Mouse (Mus musculus): ENCODE data around the gene Olfr352. TPM values are rescaled to one million over a fixed set of nuclear protein-coding genes. Genes with fewer than 3 reads are reported as not detected.

Olfr352 gene
- total RNA-seq (2023), result not detected in 2 replicates

DNA sequence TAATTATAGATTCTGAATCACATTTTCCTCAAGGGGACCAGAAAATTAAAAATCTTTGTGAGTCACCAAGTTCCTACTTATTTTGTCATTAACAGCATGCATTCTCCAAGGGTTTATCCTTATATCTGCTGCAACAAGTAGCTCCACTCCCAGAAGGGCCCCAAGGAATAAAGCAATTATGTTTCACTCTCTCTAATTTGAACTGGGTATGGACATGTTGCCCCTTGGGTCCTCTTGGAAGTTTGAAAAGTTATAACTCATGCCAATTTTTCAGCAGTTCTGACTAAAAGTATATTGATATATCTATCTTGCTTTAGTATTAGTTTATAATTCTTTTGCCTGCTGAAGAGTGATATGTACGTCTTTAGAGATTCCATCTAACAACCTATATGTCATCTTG is at the start of gene Olfr352:
Olfr352 (plus strand) TSS at position 301 of the 400 bp plus-strand sequence.

DNA sequence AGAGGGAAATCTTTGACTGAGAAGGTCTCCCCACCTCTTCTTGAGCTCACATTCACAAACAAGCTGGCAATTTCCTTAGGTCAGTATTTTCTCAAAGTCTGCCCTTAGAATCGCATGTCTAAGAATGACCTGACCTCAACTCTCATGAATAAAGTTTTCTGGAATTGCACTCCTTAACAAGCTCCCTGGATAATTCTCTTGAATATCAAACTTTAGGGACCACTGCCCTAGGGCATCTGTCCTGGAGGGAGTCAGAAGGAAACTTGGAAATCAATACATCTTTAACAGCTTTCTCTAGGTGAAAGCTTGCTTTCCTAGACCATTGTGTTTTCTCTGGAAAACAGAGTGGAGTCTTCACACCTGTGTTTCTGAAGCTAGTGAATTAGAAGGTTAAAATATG is 22.2 kb upstream of the Olfr352 start, which contains the start of gene Olfr350:
Olfr350 (plus strand) TSS at position 301 of the 400 bp plus-strand sequence.

DNA sequence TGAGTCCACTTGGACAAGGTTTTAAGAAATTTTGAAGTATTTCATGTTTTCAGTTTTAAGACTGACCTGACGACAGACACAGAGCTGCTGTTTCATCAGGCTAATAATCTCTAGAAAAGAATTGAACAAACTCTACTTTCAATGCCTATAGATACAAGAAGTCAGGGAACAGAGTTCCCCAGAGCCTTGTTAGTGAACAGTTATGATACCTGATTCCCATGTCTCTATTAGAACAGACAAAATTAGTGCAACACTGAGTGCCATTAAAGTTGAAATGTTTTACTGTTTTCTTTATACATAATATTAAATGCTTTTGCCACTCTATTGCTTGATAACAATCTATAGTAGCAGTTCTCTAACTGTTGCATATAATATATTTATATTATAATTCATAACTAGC is 5.7 kb upstream of the Olfr352 start, which contains the start of gene Olfr351:
Olfr351 (minus strand) TSS at position 101 of the 400 bp plus-strand sequence.

DNA sequence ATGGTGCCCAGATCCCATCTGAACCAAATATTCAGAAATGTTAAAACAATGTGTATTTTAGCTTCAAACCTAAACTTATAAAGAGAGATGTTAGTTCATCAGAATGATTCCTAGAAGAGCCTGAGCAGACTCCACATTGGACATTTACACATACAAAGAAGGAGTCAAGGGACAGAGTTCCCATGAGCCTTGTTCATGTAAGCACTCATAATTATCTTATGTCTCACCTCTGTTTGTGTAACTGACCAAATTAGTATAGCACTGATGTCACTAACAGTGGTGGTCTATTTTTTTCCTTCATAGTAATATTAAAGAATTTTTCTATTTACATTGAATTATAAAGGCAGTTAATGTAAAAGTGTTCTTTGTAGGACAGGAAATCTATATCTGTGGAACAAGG is 24.6 kb downstream of the Olfr352 start, which contains the start of gene Olfr353:
Olfr353 (minus strand) TSS at position 101 of the 400 bp plus-strand sequence.

DNA sequence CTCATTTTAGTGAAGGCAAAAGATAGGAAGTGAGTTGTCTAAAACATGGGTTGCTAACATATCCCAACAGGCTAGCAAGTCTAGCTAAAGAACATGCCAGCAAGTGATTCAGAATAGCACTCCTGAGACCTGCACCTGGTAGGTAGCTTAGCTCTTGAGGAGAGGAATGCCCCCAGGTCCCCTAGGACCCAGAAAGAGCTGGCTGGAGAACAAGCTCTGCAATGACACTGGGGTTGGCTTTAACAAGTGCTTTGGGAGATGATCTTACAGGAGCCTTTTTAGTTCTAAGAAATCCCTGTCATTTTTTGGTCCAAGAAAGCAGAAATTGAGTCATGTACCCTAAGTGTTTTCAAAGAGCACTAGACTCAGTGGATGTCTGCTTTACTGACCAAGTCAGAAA is 37.1 kb downstream of the Olfr352 start, which contains the start of gene Olfr354:
Olfr354 (plus strand) TSS at position 301 of the 400 bp plus-strand sequence.

Other genes with a start within 250 kb of the Olfr352 start
- not detected in 2 replicates for gene Olfr345, start 228.4 kb upstream of the Olfr352 start, total RNA-seq (2023)
- not detected in 2 replicates for gene Olfr346, start 182.7 kb upstream of the Olfr352 start, total RNA-seq (2023)
- not detected in 2 replicates for gene Olfr347, start 136.6 kb upstream of the Olfr352 start, total RNA-seq (2023)
- not detected in 2 replicates for gene Olfr348, start 84.2 kb upstream of the Olfr352 start, total RNA-seq (2023)
- not detected in 2 replicates for gene Olfr50, start 77.9 kb upstream of the Olfr352 start, total RNA-seq (2023)
- gene Olfr3, start 51.4 kb upstream of the Olfr352 start, total RNA-seq (2023), result not detected in 2 replicates
- not detected in 2 replicates for gene Olfr350, start 22.1 kb upstream of the Olfr352 start, total RNA-seq (2023)
- 0.22 TPM in 1 of 2 replicates, not detected in the other for gene Olfr351, start 5.8 kb upstream of the Olfr352 start, total RNA-seq (2023)
- gene Olfr353, start 24.5 kb downstream of the Olfr352 start, total RNA-seq (2023), result not detected in 2 replicates
- not detected in 2 replicates for gene Olfr354, start 37.2 kb downstream of the Olfr352 start, total RNA-seq (2023)
- gene Olfr355, start 60.4 kb downstream of the Olfr352 start, total RNA-seq (2023), result not detected in 2 replicates
- not detected in 2 replicates for gene Olfr356, start 68.7 kb downstream of the Olfr352 start, total RNA-seq (2023)
- not detected in 2 replicates for gene Olfr357, start 125.4 kb downstream of the Olfr352 start, total RNA-seq (2023)
- gene Olfr358, start 140.9 kb downstream of the Olfr352 start, total RNA-seq (2023), result not detected in 2 replicates
- gene Olfr360, start 197.3 kb downstream of the Olfr352 start, total RNA-seq (2023), result not detected in 2 replicates
- gene Olfr361, start 220.8 kb downstream of the Olfr352 start, total RNA-seq (2023), result not detected in 2 replicates
- gene Olfr362, start 249.4 kb downstream of the Olfr352 start, total RNA-seq (2023), result not detected in 2 replicates

Measured in neutrophil, adult 65 days (primary cell).